Mouse (Mus musculus) urinary bladder, postnatal 0 days (tissue): Measurements from ENCODE around the gene Aldh1a7. TPM values are rescaled to one million over a fixed set of nuclear protein-coding genes. Genes with fewer than 3 reads are reported as not detected.

ENCODE experiments used
- polyA plus RNA-seq: library from polyadenylated mRNA; unstranded; fragments of >200 nt; fragmentation: Nextera tagmentation; extraction: Ambion mirVana; gene quantifications from 2 replicates; pipeline ENCODE4 v1.2.1, GENCODE M21; 2015

Gene Aldh1a7
- polyA plus RNA-seq = 35.2 and 38.9 TPM in 2 replicates

DNA sequence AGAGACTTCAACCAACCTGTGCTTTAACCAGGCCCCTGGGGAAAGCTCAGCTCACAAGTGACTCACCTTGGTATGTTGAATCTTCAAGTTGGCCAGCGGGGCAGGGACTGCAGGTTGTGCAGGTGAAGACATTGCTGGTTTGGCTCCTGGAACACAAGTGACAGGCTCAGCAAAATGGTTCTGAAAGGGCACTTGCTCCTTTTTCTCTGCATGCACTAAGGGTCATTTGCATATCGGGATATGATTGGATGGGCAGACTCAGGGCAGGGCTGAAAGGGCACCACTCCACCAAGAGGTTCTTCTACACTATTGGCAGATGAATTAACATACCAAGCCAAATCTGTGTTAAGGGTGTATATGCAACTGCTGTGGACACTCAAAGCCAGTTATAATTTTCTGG is at the start of gene Aldh1a7:
Gene Aldh1a7, minus strand, starts transcription at position 182 of the 400 bp plus-strand sequence.

Other genes starting within 250 kb of the Aldh1a7 start
- gene Aldh1a1, start 234.8 kb downstream of the Aldh1a7 start, polyA plus RNA-seq = 16.0 and 22.3 TPM in 2 replicates
- gene Tmc1, start 226.6 kb upstream of the Aldh1a7 start, polyA plus RNA-seq = not detected in 2 replicates